Mouse (Mus musculus) lung, postnatal 0 days (tissue): ENCODE measurements around the gene Phykpl. TPM values are rescaled to one million over a fixed set of nuclear protein-coding genes. Genes with fewer than 3 reads are reported as not detected.

ENCODE experiments used
- ATAC-seq: fragments of 200-750 bp; cut with Nextera tagmentation; 2 replicates; pipeline ENCODE4 v1.8.0; 2017; ENCODE audit warnings: moderate library complexity
- DNase-seq: peaks from one replicate; pipeline ENCODE4 v3.0.0-alpha.2; 2016; ENCODE audit warnings: low spot score
- H3K27ac ChIP-seq: fragments of 300-500 bp; sonication (generic); 2 replicates; pipeline ENCODE4 v1.5.1; 2014; ENCODE audit warnings: antibody characterized with exemption, mild to moderate bottlenecking, low read length, mixed read lengths
- H3K27me3 ChIP-seq: fragments of 300-500 bp; sonication (generic); replicated peaks from 2 replicates; pipeline ENCODE4 v1.6.1; 2014; ENCODE audit warnings: low read length, mixed read lengths; ENCODE audit not compliant: insufficient read depth
- H3K36me3 ChIP-seq: fragments of 300-500 bp; sonication (generic); 2 replicates; pipeline ENCODE4 v1.6.1; 2014; ENCODE audit warnings: low read length, mixed read lengths; ENCODE audit not compliant: insufficient read depth
- H3K4me1 ChIP-seq: fragments of 300-500 bp; sonication (generic); 2 replicates; pipeline ENCODE4 v1.6.1; 2014; ENCODE audit warnings: antibody characterized with exemption, low read depth, low read length, mixed read lengths; ENCODE audit not compliant: insufficient read depth
- H3K4me2 ChIP-seq: fragments of 300-500 bp; sonication (generic); replicated peaks from 2 replicates; pipeline ENCODE4 v1.6.1; 2014; ENCODE audit warnings: low read depth, mild to moderate bottlenecking, low read length, moderate library complexity, mixed read lengths
- H3K4me3 ChIP-seq: fragments of 300-500 bp; sonication (generic); 2 replicates; pipeline ENCODE4 v1.5.1; 2014; ENCODE audit warnings: low read depth, low read length
- H3K9ac ChIP-seq: fragments of 300-500 bp; sonication (generic); replicated peaks from 2 replicates; pipeline ENCODE4 v1.6.1; 2014; ENCODE audit warnings: low read depth, mild to moderate bottlenecking
- H3K9me3 ChIP-seq: fragments of 300-500 bp; sonication (generic); 2 replicates; pipeline ENCODE4 v1.6.1; 2016; ENCODE audit warnings: low read length, mixed read lengths
- CTCF ChIP-seq: IDR thresholded peaks from 2 replicates; pipeline ENCODE4 v1.5.1; 2016; ENCODE audit warnings: antibody characterized with exemption, mild to moderate bottlenecking
- EP300 ChIP-seq: IDR thresholded peaks from 2 replicates; pipeline ENCODE4 v1.6.1; 2016; ENCODE audit warnings: antibody characterized with exemption, mild to moderate bottlenecking, control low read depth
- WGBS: fragments of 180-500 bp; shearing (Covaris S2); extraction: QIAGEN DNeasy Blood & Tissue Kit; methylation state at CpG from one replicate; pipeline ENCODE4 v1.1.7; 2014; 5-methylcytosine and 5-hydroxymethylcytosine counted together
- polyA plus RNA-seq: library from polyadenylated mRNA; unstranded; fragments of >200 nt; fragmentation: Nextera tagmentation; extraction: Ambion mirVana; gene quantifications from 2 replicates; pipeline ENCODE4 v1.2.1, GENCODE M21; 2015

The Phykpl gene
- polyA plus RNA-seq, 1 experiment from 2014 or later: 10.8 TPM

GRCm38 (mm10) chr11:51582713-51583112, 1.8 kb upstream of the Phykpl start:
- Histone ChIP-seq H3K27me3 (no peaks in the 10 kb centered on the region), H3K4me3 (no peak overlapping the region), H3K9me3 (no peaks in the 10 kb centered on the region), H3K36me3 (peaks cover 8% of the 10 kb centered on the region; the same call in 1 of the 2 replicates), H3K4me1 (peaks cover 22% of the 10 kb centered on the region), H3K9ac (no peak overlapping the region), H3K4me2 (no peak overlapping the region), H3K27ac (no peak overlapping the region)
- peak; percentile 83 for TF ChIP-seq CTCF
- TF ChIP-seq EP300: no peak
- ATAC-seq (no peak), DNase-seq (peak; percentile 84)
- 22% methylated on average over 8 of the region's 8 CpGs for WGBS

- TF ChIP-seq CTCF (no peak), EP300 (no peak; the same call in 1 of the 2 replicates)
- DNase-seq (no peak), ATAC-seq (peak; percentile 8)
- H3K4me2 ChIP-seq: peak overlapping the region; percentile 90
- peak overlapping the region; percentile 97 for H3K27ac ChIP-seq
- peaks cover 8% of the 10 kb centered on the region; the same call in 1 of the 2 replicates for H3K36me3 ChIP-seq
- H3K9me3 ChIP-seq: no peaks in the 10 kb centered on the region
- peak overlapping the region; percentile 64 for H3K4me3 ChIP-seq
- peak overlapping the region; percentile 82 for H3K9ac ChIP-seq
- 10% methylated on average over 9 of the region's 9 CpGs for whole genome bisulfite sequencing
- H3K4me1 ChIP-seq: peaks cover 22% of the 10 kb centered on the region
- H3K27me3 ChIP-seq: no peaks in the 10 kb centered on the region
Observed at GRCm38 (mm10) chr11:51584057-51584430, 513 bp upstream of the Phykpl start.

- H3K27me3 ChIP-seq: no peaks in the 10 kb centered on the region
- peaks cover 22% of the 10 kb centered on the region for H3K4me1 ChIP-seq
- 53% methylated on average over 8 of the region's 8 CpGs for WGBS
- TF ChIP-seq EP300 (no peak), CTCF (no peak)
- peak overlapping the region; percentile 82; the same call in 1 of the 2 replicates for H3K9ac ChIP-seq
- peaks cover 8% of the 10 kb centered on the region; the same call in 1 of the 2 replicates for H3K36me3 ChIP-seq
- no peak overlapping the region for H3K27ac ChIP-seq
- ATAC-seq (no peak), DNase-seq (no peak)
- H3K9me3 ChIP-seq: no peaks in the 10 kb centered on the region
- peak overlapping the region; percentile 90 for H3K4me2 ChIP-seq
- H3K4me3 ChIP-seq: no peak overlapping the region
Observed at GRCm38 (mm10) chr11:51585608-51586252, 1.2 kb downstream of the Phykpl start.

GRCm38 (mm10) chr11:51586411-51586810, 1.9 kb downstream of the Phykpl start:
- Histone ChIP-seq H3K27me3 (no peaks in the 10 kb centered on the region), H3K36me3 (peaks cover 8% of the 10 kb centered on the region; the same call in 1 of the 2 replicates), H3K27ac (no peak overlapping the region), H3K9me3 (no peaks in the 10 kb centered on the region), H3K9ac (no peak overlapping the region), H3K4me3 (no peak overlapping the region), H3K4me1 (peaks cover 24% of the 10 kb centered on the region), H3K4me2 (no peak overlapping the region)
- 92% methylated on average over 13 of the region's 13 CpGs for WGBS
- no peak for ATAC-seq
- DNase-seq: no peak
- TF ChIP-seq CTCF (no peak), EP300 (no peak)

GRCm38 (mm10) chr11:51587059-51587458, 2.5 kb downstream of the Phykpl start:
- no peak overlapping the region for H3K4me3 ChIP-seq
- WGBS: 100% methylated on average over 1 of the region's 1 CpGs
- H3K36me3 ChIP-seq: peaks cover 12% of the 10 kb centered on the region; the same call in 1 of the 2 replicates
- DNase-seq (no peak), ATAC-seq (no peak)
- H3K27me3 ChIP-seq: no peaks in the 10 kb centered on the region
- no peak overlapping the region for H3K9ac ChIP-seq
- H3K9me3 ChIP-seq: no peaks in the 10 kb centered on the region
- no peak for TF ChIP-seq CTCF
- no peak for TF ChIP-seq EP300
- H3K4me1 ChIP-seq: peaks cover 24% of the 10 kb centered on the region
- H3K27ac ChIP-seq: no peak overlapping the region
- no peak overlapping the region for H3K4me2 ChIP-seq

GRCm38 (mm10) chr11:51588833-51589232, 4.3 kb downstream of the Phykpl start:
- no peak overlapping the region for H3K4me3 ChIP-seq
- TF ChIP-seq EP300: no peak
- peak; percentile 31 for TF ChIP-seq CTCF
- H3K4me2 ChIP-seq: no peak overlapping the region
- H3K4me1 ChIP-seq: peaks cover 13% of the 10 kb centered on the region
- no peak for ATAC-seq
- no peaks in the 10 kb centered on the region for H3K9me3 ChIP-seq
- H3K36me3 ChIP-seq: peaks cover 28% of the 10 kb centered on the region
- H3K27me3 ChIP-seq: no peaks in the 10 kb centered on the region
- H3K27ac ChIP-seq: no peak overlapping the region
- 97% methylated on average over 3 of the region's 3 CpGs for WGBS
- DNase-seq: no peak
- H3K9ac ChIP-seq: no peak overlapping the region
